In genomic region chr14:17402751-17403479, GRCm38 (mm10) we compare ENCODE assay signal across 8 mouse cellular contexts.
A peak's percentile ranks its signal among the peaks of the same experiment; 100 is the strongest.
DNase-seq lines count a peak whose midpoint lies in the region; ATAC-seq lines count a peak whose summit lies in the region.

No protein-coding gene starts in this region.

- no peak; the same call in 1 of the 2 replicates for ATAC-seq in heart, embryonic 11.5 days (replicated peaks; ENCODE audit: insufficient number of reproducible peaks, low FRiP score, low TSS enrichment)
- peak; percentile 54 to 79 for ATAC-seq in hematopoietic stem cell, adult 5-6 weeks (replicated peaks in 1 of 2; ENCODE audit: insufficient read depth in 1 of 2, low FRiP score in 2 of 2, low TSS enrichment in 1 of 2, low read depth in 1 of 2, poor library complexity in 2 of 2, severe bottlenecking in 2 of 2)
- ATAC-seq in megakaryocyte progenitor cell, adult 5-6 weeks (replicated peaks; ENCODE audit: poor library complexity): peak; percentile 92

- 35% methylated on average over 7 of the region's 7 CpGs for WGBS in heart, embryonic 11.5 days (ENCODE audit: insufficient replicate concordance)

- H3K27me3 ChIP-seq in heart, embryonic 11.5 days (ENCODE audit: control insufficient read depth, insufficient read depth, low read length): no peaks in the 10 kb centered on the region

- H3K4me2 ChIP-seq in heart, embryonic 11.5 days: no peak overlapping the region

- H3K4me3 ChIP-seq in heart, embryonic 11.5 days (ENCODE audit: low read depth, low read length): no peak overlapping the region

- H3K4me1 ChIP-seq in heart, embryonic 11.5 days (ENCODE audit: control insufficient read depth, insufficient read depth, low read length): no peaks in the 10 kb centered on the region

- no peak overlapping the region for H3K27ac ChIP-seq in heart, embryonic 11.5 days (ENCODE audit: low read depth, low read length)

- no peaks in the 10 kb centered on the region for H3K9me3 ChIP-seq in heart, embryonic 11.5 days (replicated peaks; ENCODE audit: control insufficient read depth, low read length)

- H3K36me3 ChIP-seq in heart, embryonic 11.5 days (ENCODE audit: control insufficient read depth, insufficient read depth, low read length): no peaks in the 10 kb centered on the region

- no peak overlapping the region for H3K9ac ChIP-seq in heart, embryonic 11.5 days (ENCODE audit: low read depth, low read length)

- peak; percentile 30 to 63 for DNase-seq in heart, adult 18-20 months
- peak; percentile 63 for DNase-seq in R1 (ENCODE audit: low read depth, low spot score)
- peak; percentile 62 for DNase-seq in embryo, embryonic 11.5 days (ENCODE audit: low read depth, low spot score)
- DNase-seq in layer of hippocampus, postnatal 10 days (ENCODE audit: low spot score in 2 of 2): peak; percentile 57 to 64
- DNase-seq in skeletal muscle tissue, adult 2 months (ENCODE audit: low read depth, low spot score): peak; percentile 34
